Mouse (Mus musculus) urinary bladder, adult 18-20 months (tissue): Measurements from ENCODE around the gene 4930447C04Rik.

Experiments
- DNase-seq, 2 experiments: peaks; one replicate each; pipeline ENCODE4 v3.0.0; 2022; ENCODE audit warnings: low spot score in 2 of 2, mixed read lengths in 2 of 2

Gene 4930447C04Rik

GRCm38 (mm10) chr12:72940071-72940821 is at the start of gene 4930447C04Rik:
4930447C04Rik (minus strand) TSS chr12:72940774.
- no peak for DNase-seq

GRCm38 (mm10) chr12:72983071-72983857 is 42.7 kb upstream of the 4930447C04Rik start:
- DNase-seq, result peak in 1 of 2 experiments; percentile 36

GRCm38 (mm10) chr12:72982616-72983015 is 42.0 kb upstream of the 4930447C04Rik start:
- DNase-seq, result no peak

GRCm38 (mm10) chr12:72979236-72979635 is 38.7 kb upstream of the 4930447C04Rik start:
- no peak for DNase-seq

- DNase-seq, result no peak
Observed at GRCm38 (mm10) chr12:72977851-72978250, 37.3 kb upstream of the 4930447C04Rik start.

- peak; percentile 46 to 57 for DNase-seq
Observed at GRCm38 (mm10) chr12:72976718-72977117, 36.1 kb upstream of the 4930447C04Rik start.

GRCm38 (mm10) chr12:72976172-72976571 is 35.6 kb upstream of the 4930447C04Rik start:
- DNase-seq, result no peak

GRCm38 (mm10) chr12:72973161-72973560 is 32.6 kb upstream of the 4930447C04Rik start:
- DNase-seq, result peak in 1 of 2 experiments; percentile 19

- DNase-seq, result no peak
Observed at GRCm38 (mm10) chr12:72970620-72971019, 30.0 kb upstream of the 4930447C04Rik start.

- DNase-seq, result no peak
Observed at GRCm38 (mm10) chr12:72967541-72967940, 27.0 kb upstream of the 4930447C04Rik start.

- DNase-seq, result no peak
Observed at GRCm38 (mm10) chr12:72962761-72963160, 22.2 kb upstream of the 4930447C04Rik start.

- DNase-seq, result no peak
Observed at GRCm38 (mm10) chr12:72958446-72958845, 17.9 kb upstream of the 4930447C04Rik start.

- no peak for DNase-seq
Observed at GRCm38 (mm10) chr12:72957829-72958424, 17.4 kb upstream of the 4930447C04Rik start.

- no peak for DNase-seq
Observed at GRCm38 (mm10) chr12:72954906-72955305, 14.3 kb upstream of the 4930447C04Rik start.

- DNase-seq, result no peak
Observed at GRCm38 (mm10) chr12:72953858-72954257, 13.3 kb upstream of the 4930447C04Rik start.

- DNase-seq, result no peak
Observed at GRCm38 (mm10) chr12:72953089-72953488, 12.5 kb upstream of the 4930447C04Rik start.

- no peak for DNase-seq
Observed at GRCm38 (mm10) chr12:72947335-72947734, 6.8 kb upstream of the 4930447C04Rik start.

GRCm38 (mm10) chr12:72946805-72947204 is 6.2 kb upstream of the 4930447C04Rik start:
- no peak for DNase-seq

- DNase-seq, result no peak
Observed at GRCm38 (mm10) chr12:72946064-72946395, 5.5 kb upstream of the 4930447C04Rik start.

- DNase-seq, result peak in 1 of 2 experiments; percentile 12
Observed at GRCm38 (mm10) chr12:72945301-72946063, 4.9 kb upstream of the 4930447C04Rik start.

- DNase-seq, result no peak
Observed at GRCm38 (mm10) chr12:72944411-72945225, 4.0 kb upstream of the 4930447C04Rik start.
